Mouse (Mus musculus): ENCODE measurements around the gene Catsperg1. TPM values are rescaled to one million over a fixed set of nuclear protein-coding genes. Genes with fewer than 3 reads are reported as not detected.

The Catsperg1 gene
- polyA plus RNA-seq, 2 experiments, result 0.45 TPM; not detected in 1

GRCm38 (mm10) chr7:29236593-29236992 lies 22.8 kb upstream of the Catsperg1 start:
- TF ChIP-seq EP300 (IDR thresholded peaks at IDR 0.05; ENCODE audit: low read depth) (no peak), CTCF (IDR thresholded peaks at IDR 0.05; ENCODE audit: low read depth) (no peak)
- Histone ChIP-seq H3K9ac (replicated peaks) (no peak overlapping the region), H3K27ac (no peak overlapping the region), H3K4me1 (replicated peaks; ENCODE audit: control insufficient read depth in 2 of 2, insufficient read depth in 2 of 2, low read length in 1 of 2) (peaks cover 5 to 17% of the 10 kb centered on the region in 2 experiments; a peak in 3 of 4 replicates), H3K36me3 (replicated peaks; ENCODE audit: control insufficient read depth, insufficient read depth, low read depth) (no peaks in the 10 kb centered on the region), H3K4me2 (ENCODE audit: low read depth) (no peak overlapping the region), H3K9me3 (ENCODE audit: control insufficient read depth, low read length) (no peaks in the 10 kb centered on the region), H3K4me3 (ENCODE audit: insufficient read depth in 1 of 2, low read depth in 2 of 2, low read length in 2 of 2) (no peak overlapping the region), H3K27me3 (ENCODE audit: control insufficient read depth, insufficient read depth, low read length) (peaks cover 10% of the 10 kb centered on the region)
- ATAC-seq (ENCODE audit: insufficient read depth) (no peak), DNase-seq (ENCODE audit: low read depth in 3 of 3, low spot score in 3 of 3) (no peak)
- 48% methylated on average over 4 of the region's 4 CpGs for WGBS (ENCODE audit: insufficient replicate concordance)

- Histone ChIP-seq H3K9ac (replicated peaks) (no peak overlapping the region), H3K9me3 (ENCODE audit: control insufficient read depth, low read length) (no peaks in the 10 kb centered on the region), H3K27ac (no peak overlapping the region), H3K4me2 (ENCODE audit: low read depth) (no peak overlapping the region), H3K36me3 (replicated peaks; ENCODE audit: control insufficient read depth, insufficient read depth, low read depth) (no peaks in the 10 kb centered on the region), H3K27me3 (ENCODE audit: control insufficient read depth, insufficient read depth, low read length) (peaks cover 17% of the 10 kb centered on the region), H3K4me3 (ENCODE audit: insufficient read depth in 1 of 2, low read depth in 2 of 2, low read length in 2 of 2) (no peak overlapping the region), H3K4me1 (replicated peaks; ENCODE audit: control insufficient read depth in 2 of 2, insufficient read depth in 2 of 2, low read length in 1 of 2) (peaks cover 5 to 15% of the 10 kb centered on the region in 2 experiments; a peak in 3 of 4 replicates)
- WGBS (ENCODE audit: insufficient replicate concordance), result 62% methylated on average over 5 of the region's 5 CpGs
- no peak for ATAC-seq (ENCODE audit: insufficient read depth)
- DNase-seq (ENCODE audit: low read depth in 3 of 3, low spot score in 3 of 3), result no peak
- TF ChIP-seq EP300 (IDR thresholded peaks at IDR 0.05; ENCODE audit: low read depth), result no peak
- peak; percentile 59 for TF ChIP-seq CTCF (IDR thresholded peaks at IDR 0.05; ENCODE audit: low read depth)
Observed at GRCm38 (mm10) chr7:29234661-29235060, 20.8 kb upstream of the Catsperg1 start.

- Histone ChIP-seq H3K9me3 (ENCODE audit: control insufficient read depth, low read length) (no peaks in the 10 kb centered on the region), H3K4me3 (ENCODE audit: insufficient read depth in 1 of 2, low read depth in 2 of 2, low read length in 2 of 2) (no peak overlapping the region), H3K9ac (replicated peaks) (no peak overlapping the region), H3K27me3 (ENCODE audit: control insufficient read depth, insufficient read depth, low read length) (peaks cover 17% of the 10 kb centered on the region), H3K4me2 (ENCODE audit: low read depth) (no peak overlapping the region), H3K27ac (no peak overlapping the region), H3K36me3 (replicated peaks; ENCODE audit: control insufficient read depth, insufficient read depth, low read depth) (no peaks in the 10 kb centered on the region), H3K4me1 (replicated peaks; ENCODE audit: control insufficient read depth in 2 of 2, insufficient read depth in 2 of 2, low read length in 1 of 2) (peaks cover 2 to 6% of the 10 kb centered on the region in 2 experiments; a peak in 2 of 4 replicates)
- DNase-seq (ENCODE audit: low read depth in 3 of 3, low spot score in 3 of 3), result no peak
- TF ChIP-seq CTCF (IDR thresholded peaks at IDR 0.05; ENCODE audit: low read depth) (no peak), EP300 (IDR thresholded peaks at IDR 0.05; ENCODE audit: low read depth) (no peak)
- WGBS (ENCODE audit: insufficient replicate concordance), result 21% methylated on average over 6 of the region's 6 CpGs
- ATAC-seq (ENCODE audit: insufficient read depth), result no peak
Observed at GRCm38 (mm10) chr7:29233745-29234144, 19.9 kb upstream of the Catsperg1 start.

- TF ChIP-seq EP300 (IDR thresholded peaks at IDR 0.05; ENCODE audit: low read depth) (no peak), CTCF (IDR thresholded peaks at IDR 0.05; ENCODE audit: low read depth) (no peak)
- Histone ChIP-seq H3K9me3 (ENCODE audit: control insufficient read depth, low read length) (no peaks in the 10 kb centered on the region), H3K27me3 (ENCODE audit: control insufficient read depth, insufficient read depth, low read length) (peaks cover 17% of the 10 kb centered on the region), H3K36me3 (replicated peaks; ENCODE audit: control insufficient read depth, insufficient read depth, low read depth) (no peaks in the 10 kb centered on the region), H3K9ac (replicated peaks) (0 out of 2 replicates have a peak within 1 kb of the TSS, but pooled peaks have one; percentile 32), H3K27ac (no peak within 1 kb of the TSS), H3K4me1 (replicated peaks; ENCODE audit: control insufficient read depth in 2 of 2, insufficient read depth in 2 of 2, low read length in 1 of 2) (0 out of 4 replicates have a peak, but pooled peaks cover 0 to under 1% of the 10 kb centered on the region in 2 experiments), H3K4me3 (ENCODE audit: insufficient read depth in 1 of 2, low read depth in 2 of 2, low read length in 2 of 2) (peak within 1 kb of the TSS; percentile 46 to 51), H3K4me2 (ENCODE audit: low read depth) (peak within 1 kb of the TSS; percentile 67)
- ATAC-seq (ENCODE audit: insufficient read depth) (no peak; the same call in 1 of the 2 replicates), DNase-seq (ENCODE audit: low read depth in 3 of 3, low spot score in 3 of 3) (no peak)
- WGBS (ENCODE audit: insufficient replicate concordance), result under 1% methylated on average over 59 of the region's 62 CpGs
Observed at GRCm38 (mm10) chr7:29232247-29233013, 18.6 kb upstream of the Catsperg1 start, which contains the start of gene Kcnk6. Gene Kcnk6 (minus strand): TSS chr7:29232515.

GRCm38 (mm10) chr7:29231517-29231916 lies 17.7 kb upstream of the Catsperg1 start:
- Histone ChIP-seq H3K27ac (no peak overlapping the region), H3K4me2 (ENCODE audit: low read depth) (peak overlapping the region; percentile 67), H3K4me3 (ENCODE audit: insufficient read depth in 1 of 2, low read depth in 2 of 2, low read length in 2 of 2) (peak overlapping the region; percentile 46 to 51), H3K27me3 (ENCODE audit: control insufficient read depth, insufficient read depth, low read length) (peaks cover 17% of the 10 kb centered on the region), H3K9me3 (ENCODE audit: control insufficient read depth, low read length) (no peaks in the 10 kb centered on the region), H3K4me1 (replicated peaks; ENCODE audit: control insufficient read depth in 2 of 2, insufficient read depth in 2 of 2, low read length in 1 of 2) (no peaks in the 10 kb centered on the region), H3K9ac (replicated peaks) (no peak overlapping the region), H3K36me3 (replicated peaks; ENCODE audit: control insufficient read depth, insufficient read depth, low read depth) (no peaks in the 10 kb centered on the region)
- DNase-seq (ENCODE audit: low read depth in 3 of 3, low spot score in 3 of 3), result no peak
- TF ChIP-seq CTCF (IDR thresholded peaks at IDR 0.05; ENCODE audit: low read depth), result no peak
- TF ChIP-seq EP300 (IDR thresholded peaks at IDR 0.05; ENCODE audit: low read depth), result no peak
- WGBS (ENCODE audit: insufficient replicate concordance), result 35% methylated on average over 3 of the region's 3 CpGs
- ATAC-seq (ENCODE audit: insufficient read depth), result no peak

All from liver, embryonic 14.5 days (tissue).